Mouse (Mus musculus) embryonic facial prominence, embryonic 12.5 days (tissue): ENCODE results near the gene Ube2v1. TPM values are rescaled to one million over a fixed set of nuclear protein-coding genes. Genes with fewer than 3 reads are reported as not detected.

Experiments used
- ATAC-seq: fragments of 200-750 bp; cut with Nextera tagmentation; 2 replicates; pipeline ENCODE4 v1.8.0; 2017; ENCODE audit not compliant: insufficient number of reproducible peaks, insufficient read depth, low FRiP score, low TSS enrichment
- H3K27ac ChIP-seq: fragments of 300-500 bp; sonication (generic); 2 replicates; pipeline ENCODE4 v1.5.1; 2016; ENCODE audit warnings: mild to moderate bottlenecking
- H3K27me3 ChIP-seq: fragments of 300-500 bp; sonication (generic); 2 replicates; pipeline ENCODE4 v1.6.1; 2016; ENCODE audit warnings: mild to moderate bottlenecking, moderate library complexity
- H3K36me3 ChIP-seq: fragments of 300-500 bp; sonication (generic); 2 replicates; pipeline ENCODE4 v1.6.1; 2016; ENCODE audit warnings: mild to moderate bottlenecking
- H3K4me1 ChIP-seq: fragments of 300-500 bp; sonication (generic); 2 replicates; pipeline ENCODE4 v1.6.1; 2016
- H3K4me2 ChIP-seq: fragments of 300-500 bp; sonication (generic); replicated peaks from 2 replicates; pipeline ENCODE4 v1.6.1; 2016; ENCODE audit warnings: mild to moderate bottlenecking, moderate library complexity
- H3K4me3 ChIP-seq: fragments of 300-500 bp; sonication (generic); 2 replicates; pipeline ENCODE4 v1.5.1; 2016; ENCODE audit warnings: mild to moderate bottlenecking
- H3K9ac ChIP-seq: fragments of 300-500 bp; sonication (generic); 2 replicates; pipeline ENCODE4 v1.6.1; 2016; ENCODE audit warnings: mild to moderate bottlenecking, moderate library complexity
- H3K9me3 ChIP-seq: fragments of 300-500 bp; sonication (generic); 2 replicates; pipeline ENCODE4 v1.6.1; 2016; ENCODE audit warnings: mild to moderate bottlenecking, moderate library complexity
- WGBS: fragments of 180-500 bp; shearing (Covaris S2); methylation state at CpG from one replicate; pipeline ENCODE4 v1.1.7; 2016; 5-methylcytosine and 5-hydroxymethylcytosine counted together
- polyA plus RNA-seq: library from polyadenylated mRNA; unstranded; fragments of >200 nt; fragmentation: Nextera tagmentation; extraction: Ambion mirVana; gene quantifications from 2 replicates; pipeline ENCODE4 v1.2.1, GENCODE M21; 2016

Gene Ube2v1
- polyA plus RNA-seq, 1 experiment from 2014 or later: 272 TPM

- peak; percentile 2; the same call in 1 of the 2 replicates for ATAC-seq
- Histone ChIP-seq H3K4me2 (peak overlapping the region; percentile 82), H3K4me1 (peaks cover 31% of the 10 kb centered on the region), H3K4me3 (peak overlapping the region; percentile 96), H3K36me3 (peaks cover 26% of the 10 kb centered on the region), H3K9me3 (no peaks in the 10 kb centered on the region), H3K27me3 (no peaks in the 10 kb centered on the region), H3K9ac (peak overlapping the region; percentile 94), H3K27ac (peak overlapping the region; percentile 89)
- WGBS: under 1% methylated on average over 31 of the region's 31 CpGs
These were observed 709 bp downstream of the Ube2v1 start for GRCm38 (mm10) chr2:167631181-167631590.

- H3K27ac ChIP-seq: peak overlapping the region; percentile 25; the same call in 1 of the 2 replicates
- H3K4me1 ChIP-seq: peaks cover 35% of the 10 kb centered on the region
- ATAC-seq: no peak
- no peaks in the 10 kb centered on the region for H3K9me3 ChIP-seq
- peak overlapping the region; percentile 82 for H3K4me2 ChIP-seq
- no peaks in the 10 kb centered on the region for H3K27me3 ChIP-seq
- peaks cover 26% of the 10 kb centered on the region for H3K36me3 ChIP-seq
- WGBS: 74% methylated on average over 5 of the region's 5 CpGs
- peak overlapping the region; percentile 94 for H3K9ac ChIP-seq
- peak overlapping the region; percentile 96 for H3K4me3 ChIP-seq
These were observed 1.5 kb downstream of the Ube2v1 start for GRCm38 (mm10) chr2:167630421-167630820.

- H3K9ac ChIP-seq: no peak overlapping the region
- no peaks in the 10 kb centered on the region for H3K9me3 ChIP-seq
- H3K36me3 ChIP-seq: peaks cover 26% of the 10 kb centered on the region
- H3K27ac ChIP-seq: no peak overlapping the region
- 76% methylated on average over 11 of the region's 11 CpGs for WGBS
- ATAC-seq: no peak
- H3K4me2 ChIP-seq: peak overlapping the region; percentile 82
- H3K4me3 ChIP-seq: peak overlapping the region; percentile 96; the same call in 1 of the 2 replicates
- no peaks in the 10 kb centered on the region for H3K27me3 ChIP-seq
- H3K4me1 ChIP-seq: peaks cover 36% of the 10 kb centered on the region
These were observed 2.2 kb downstream of the Ube2v1 start for GRCm38 (mm10) chr2:167629665-167630209.

- Histone ChIP-seq H3K4me3 (no peak overlapping the region), H3K9ac (no peak overlapping the region), H3K27ac (peak overlapping the region; percentile 57; the same call in 1 of the 2 replicates), H3K36me3 (peaks cover 26% of the 10 kb centered on the region), H3K4me2 (0 out of 2 replicates have a peak overlapping the region, but pooled peaks have one; percentile 2), H3K27me3 (no peaks in the 10 kb centered on the region), H3K9me3 (no peaks in the 10 kb centered on the region), H3K4me1 (peaks cover 36% of the 10 kb centered on the region)
- no peak for ATAC-seq
- 74% methylated on average over 4 of the region's 4 CpGs for WGBS
These were observed 3.0 kb downstream of the Ube2v1 start for GRCm38 (mm10) chr2:167628872-167629271.

GRCm38 (mm10) chr2:167627019-167627418, 4.9 kb downstream of the Ube2v1 start:
- Histone ChIP-seq H3K4me3 (no peak overlapping the region), H3K27ac (no peak overlapping the region), H3K9me3 (no peaks in the 10 kb centered on the region), H3K4me1 (peaks cover 31% of the 10 kb centered on the region), H3K9ac (no peak overlapping the region), H3K27me3 (no peaks in the 10 kb centered on the region), H3K36me3 (peaks cover 31% of the 10 kb centered on the region), H3K4me2 (no peak overlapping the region)
- WGBS: 92% methylated on average over 7 of the region's 7 CpGs
- ATAC-seq: no peak

- 64% methylated on average over 2 of the region's 2 CpGs for WGBS
- peaks cover 31% of the 10 kb centered on the region for H3K36me3 ChIP-seq
These were observed 6.2 kb downstream of the Ube2v1 start for GRCm38 (mm10) chr2:167625670-167626069.

GRCm38 (mm10) chr2:167624368-167625075, 7.4 kb downstream of the Ube2v1 start:
- Histone ChIP-seq H3K27ac (no peak overlapping the region), H3K27me3 (no peaks in the 10 kb centered on the region), H3K9me3 (no peaks in the 10 kb centered on the region), H3K4me3 (no peak overlapping the region), H3K4me1 (peaks cover 16% of the 10 kb centered on the region), H3K9ac (no peak overlapping the region), H3K4me2 (no peak overlapping the region), H3K36me3 (peaks cover 31% of the 10 kb centered on the region)
- WGBS: 95% methylated on average over 5 of the region's 6 CpGs
- ATAC-seq: no peak

More at GRCm38 (mm10) chr2:167625670-167626069, 6.2 kb downstream of the Ube2v1 start:
- H3K4me2 ChIP-seq: no peak overlapping the region
- H3K9ac ChIP-seq: no peak overlapping the region
- H3K4me1 ChIP-seq: peaks cover 26% of the 10 kb centered on the region
- H3K27me3 ChIP-seq: no peaks in the 10 kb centered on the region
- ATAC-seq: no peak
- no peak overlapping the region for H3K27ac ChIP-seq
- H3K9me3 ChIP-seq: no peaks in the 10 kb centered on the region
- no peak overlapping the region for H3K4me3 ChIP-seq

GRCm38 (mm10) chr2:167622965-167623364, 8.9 kb downstream of the Ube2v1 start:
- Histone ChIP-seq H3K4me2 (no peak overlapping the region), H3K9me3 (no peaks in the 10 kb centered on the region), H3K4me3 (no peak overlapping the region), H3K36me3 (peaks cover 18% of the 10 kb centered on the region), H3K9ac (no peak overlapping the region), H3K4me1 (peaks cover 5% of the 10 kb centered on the region; the same call in 1 of the 2 replicates), H3K27me3 (no peaks in the 10 kb centered on the region), H3K27ac (no peak overlapping the region)
- 81% methylated on average over 5 of the region's 5 CpGs for WGBS
- ATAC-seq: no peak

GRCm38 (mm10) chr2:167622352-167622751, 9.5 kb downstream of the Ube2v1 start:
- no peaks in the 10 kb centered on the region for H3K27me3 ChIP-seq
- H3K9me3 ChIP-seq: no peaks in the 10 kb centered on the region
- ATAC-seq: no peak
- no peak overlapping the region for H3K27ac ChIP-seq
- no peak overlapping the region for H3K9ac ChIP-seq
- H3K4me3 ChIP-seq: no peak overlapping the region
- peaks cover 16% of the 10 kb centered on the region for H3K36me3 ChIP-seq
- 84% methylated on average over 13 of the region's 13 CpGs for WGBS
- H3K4me2 ChIP-seq: no peak overlapping the region
- H3K4me1 ChIP-seq: peaks cover 5% of the 10 kb centered on the region; the same call in 1 of the 2 replicates

GRCm38 (mm10) chr2:167621255-167622087, 10.4 kb downstream of the Ube2v1 start:
- Histone ChIP-seq H3K27me3 (no peaks in the 10 kb centered on the region), H3K4me2 (no peak overlapping the region), H3K9me3 (no peaks in the 10 kb centered on the region), H3K4me1 (peaks cover 5% of the 10 kb centered on the region; the same call in 1 of the 2 replicates), H3K9ac (no peak overlapping the region), H3K27ac (no peak overlapping the region), H3K4me3 (no peak overlapping the region), H3K36me3 (peaks cover 18% of the 10 kb centered on the region)
- 72% methylated on average over 8 of the region's 9 CpGs for WGBS
- ATAC-seq: no peak

GRCm38 (mm10) chr2:167617472-167617871, 14.4 kb downstream of the Ube2v1 start:
- ATAC-seq: no peak
- Histone ChIP-seq H3K4me2 (no peak overlapping the region), H3K9ac (no peak overlapping the region), H3K4me1 (no peaks in the 10 kb centered on the region; the same call in 1 of the 2 replicates), H3K27me3 (no peaks in the 10 kb centered on the region), H3K27ac (no peak overlapping the region), H3K9me3 (no peaks in the 10 kb centered on the region), H3K4me3 (no peak overlapping the region), H3K36me3 (peaks cover 53% of the 10 kb centered on the region)
- 66% methylated on average over 4 of the region's 4 CpGs for WGBS
